Mouse (Mus musculus): ENCODE results near the gene Hist1h2ab. TPM values are rescaled to one million over a fixed set of nuclear protein-coding genes. Genes with fewer than 3 reads are reported as not detected.

Hist1h2ab gene
- total RNA-seq (2023) = 16.9 TPM

GRCm38 (mm10) chr13:23750839-23751477 is at the start of gene Hist1h2ab:
TSS of gene Hist1h2ab (plus strand) at chr13:23751126.

GRCm38 (mm10) chr13:23710374-23711089 is 40.4 kb upstream of the Hist1h2ab start, which contains the start of gene Hfe:
TSS of gene Hfe (minus strand) at chr13:23710854.

GRCm38 (mm10) chr13:23738677-23739068 is 12.3 kb upstream of the Hist1h2ab start, which contains the start of gene Hist1h1c:
TSS of gene Hist1h1c (plus strand) at chr13:23738808.

GRCm38 (mm10) chr13:23745381-23746161 is 5.4 kb upstream of the Hist1h2ab start, which contains the start of gene Hist1h3c:
TSS of gene Hist1h3c (minus strand) at chr13:23745602.

GRCm38 (mm10) chr13:23746201-23747080 is 4.5 kb upstream of the Hist1h2ab start, which contains the start of gene Hist1h2bb:
TSS of gene Hist1h2bb (plus strand) at chr13:23746734.

GRCm38 (mm10) chr13:23752067-23752741 is 1.3 kb downstream of the Hist1h2ab start, which contains the start of gene Hist1h3b:
TSS of gene Hist1h3b (plus strand) at chr13:23752267.

GRCm38 (mm10) chr13:23756790-23757189 is 5.9 kb downstream of the Hist1h2ab start, which contains the start of gene Hist1h4b:
TSS of gene Hist1h4b (plus strand) at chr13:23757013.

GRCm38 (mm10) chr13:23760972-23761864 is 10.3 kb downstream of the Hist1h2ab start, which contains the start of gene Hist1h4a:
TSS of gene Hist1h4a (minus strand) at chr13:23761230.

GRCm38 (mm10) chr13:23761871-23762821 is 11.2 kb downstream of the Hist1h2ab start, which contains the start of gene Hist1h3a:
TSS of gene Hist1h3a (minus strand) at chr13:23762386.

GRCm38 (mm10) chr13:23763586-23764323 is 12.8 kb downstream of the Hist1h2ab start, which contains the start of gene Hist1h1a:
TSS of gene Hist1h1a (plus strand) at chr13:23763666.

GRCm38 (mm10) chr13:23769613-23770012 is 18.7 kb downstream of the Hist1h2ab start, which contains the start of gene Trim38:
TSS of gene Trim38 (plus strand) at chr13:23769913.

Other genes with a start within 250 kb of the Hist1h2ab start
- gene Hist1h4h, start 220.1 kb upstream of the Hist1h2ab start, total RNA-seq (2023) = 235 TPM
- 10.3 TPM for gene Hist1h2af, start 217.2 kb upstream of the Hist1h2ab start, total RNA-seq (2023)
- gene Hist1h3g, start 215.7 kb upstream of the Hist1h2ab start, total RNA-seq (2023) = 2.5 TPM
- gene Hist1h2bh, start 207.7 kb upstream of the Hist1h2ab start, total RNA-seq (2023) = 3.6 TPM
- 57.2 TPM for gene Hist1h3f, start 207.1 kb upstream of the Hist1h2ab start, total RNA-seq (2023)
- 35.5 TPM for gene Hist1h4f, start 199.5 kb upstream of the Hist1h2ab start, total RNA-seq (2023)
- gene Hist1h1d, start 197.9 kb upstream of the Hist1h2ab start, total RNA-seq (2023) = 8.0 TPM
- 113 TPM for gene Hist1h3e, start 188.8 kb upstream of the Hist1h2ab start, total RNA-seq (2023)
- gene Hist1h2ae, start 179.9 kb upstream of the Hist1h2ab start, total RNA-seq (2023) = 10.3 TPM
- 137 TPM for gene Hist1h2bg, start 179.7 kb upstream of the Hist1h2ab start, total RNA-seq (2023)
- 88.7 TPM for gene Hist1h2bf, start 176.9 kb upstream of the Hist1h2ab start, total RNA-seq (2023)
- 2.5 TPM for gene Hist1h2ad, start 176.7 kb upstream of the Hist1h2ab start, total RNA-seq (2023)
- gene Hist1h3d, start 175.4 kb upstream of the Hist1h2ab start, total RNA-seq (2023) = 2.8 TPM
- 122 TPM for gene Hist1h4d, start 169.5 kb upstream of the Hist1h2ab start, total RNA-seq (2023)
- gene Hist1h2be, start 130.0 kb upstream of the Hist1h2ab start, total RNA-seq (2023) = 14.7 TPM
- gene Hist1h1e, start 128.6 kb upstream of the Hist1h2ab start, total RNA-seq (2023) = 187 TPM
- 6.8 TPM for gene Hist1h2ac, start 67.2 kb upstream of the Hist1h2ab start, total RNA-seq (2023)
- 7.9 TPM for gene Hist1h2bc, start 66.9 kb upstream of the Hist1h2ab start, total RNA-seq (2023)
- not detected for gene Hist1h1t, start 55.3 kb upstream of the Hist1h2ab start, total RNA-seq (2023)
- 147 TPM for gene Hist1h4c, start 52.7 kb upstream of the Hist1h2ab start, total RNA-seq (2023)
- 2.7 TPM for gene Hfe, start 40.3 kb upstream of the Hist1h2ab start, total RNA-seq (2023)
- 839 TPM for gene Hist1h1c, start 12.3 kb upstream of the Hist1h2ab start, total RNA-seq (2023)
- 4.1 TPM for gene Hist1h3c, start 5.5 kb upstream of the Hist1h2ab start, total RNA-seq (2023)
- gene Hist1h2bb, start 4.4 kb upstream of the Hist1h2ab start, total RNA-seq (2023) = 15.1 TPM
- 17.1 TPM for gene Hist1h3b, start 1.1 kb downstream of the Hist1h2ab start, total RNA-seq (2023)
- gene Hist1h4b, start 5.9 kb downstream of the Hist1h2ab start, total RNA-seq (2023) = 49.5 TPM
- 122 TPM for gene Hist1h4a, start 10.1 kb downstream of the Hist1h2ab start, total RNA-seq (2023)
- gene Hist1h3a, start 11.3 kb downstream of the Hist1h2ab start, total RNA-seq (2023) = 170 TPM
- 23.5 TPM for gene Hist1h1a, start 12.5 kb downstream of the Hist1h2ab start, total RNA-seq (2023)
- not detected for gene Trim38, start 18.8 kb downstream of the Hist1h2ab start, total RNA-seq (2023)
- gene Slc17a2, start 55.9 kb downstream of the Hist1h2ab start, total RNA-seq (2023) = not detected
- not detected for gene Slc17a3, start 88.3 kb downstream of the Hist1h2ab start, total RNA-seq (2023)
- gene Slc17a1, start 116.6 kb downstream of the Hist1h2ab start, total RNA-seq (2023) = not detected
- not detected for gene Slc17a4, start 163.9 kb downstream of the Hist1h2ab start, total RNA-seq (2023)
- gene Hist1h2ba, start 183.0 kb downstream of the Hist1h2ab start, total RNA-seq (2023) = not detected
- not detected for gene Hist1h2aa, start 183.3 kb downstream of the Hist1h2ab start, total RNA-seq (2023)
- not detected for gene Scgn, start 240.1 kb downstream of the Hist1h2ab start, total RNA-seq (2023)

All from CD8-positive naive resting alpha-beta T cell, adult 57 days (primary cell).